Mouse (Mus musculus) myocyte (in vitro differentiated cells): Measurements from ENCODE around the gene Rdh12.

Experiments used
- POLR2A ChIP-seq: IDR thresholded peaks from one replicate; pipeline ENCODE4 v1.6.1; 2011; ENCODE audit warnings: low read depth, mild to moderate bottlenecking, control low read depth, moderate library complexity; ENCODE audit not compliant: insufficient read length
- POLR2AphosphoS2 ChIP-seq: IDR thresholded peaks from one replicate; pipeline ENCODE4 v1.6.1; 2011; ENCODE audit warnings: low read depth, control low read depth; ENCODE audit not compliant: insufficient read length
- SRF ChIP-seq: IDR thresholded peaks from one replicate; pipeline ENCODE4 v1.6.1; 2011; ENCODE audit warnings: low read depth; ENCODE audit not compliant: control insufficient read depth, insufficient read length
- USF1 ChIP-seq: IDR thresholded peaks from one replicate; pipeline ENCODE4 v1.6.1; 2011; ENCODE audit warnings: low read depth, mild to moderate bottlenecking, control low read depth, moderate library complexity

DNA sequence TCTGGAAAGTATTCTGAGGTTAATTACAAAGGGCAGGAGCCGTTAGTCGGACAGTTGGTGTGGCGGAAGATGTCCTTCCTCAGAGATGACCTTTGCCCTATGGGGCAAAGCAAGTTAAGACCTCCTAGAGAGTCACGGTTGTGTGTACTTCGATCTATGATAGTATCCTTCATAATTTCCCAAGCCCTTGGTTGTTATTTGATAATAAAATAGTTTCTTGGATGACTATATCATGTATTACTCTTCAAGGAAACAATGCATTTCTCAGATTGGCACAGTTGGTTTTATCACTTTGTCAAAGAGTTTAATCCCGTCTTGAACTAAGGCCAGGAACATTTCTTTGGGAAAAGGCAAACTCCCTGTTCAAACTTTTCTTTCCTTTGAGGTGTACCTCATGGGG, 16.5 kb upstream of the Rdh12 start, which contains the start of gene Rdh11:
- TF ChIP-seq POLR2AphosphoS2 (no peak), USF1 (no peak), POLR2A (no peak), SRF (no peak)
